Mouse (Mus musculus) gastrocnemius, postnatal 10 days (tissue): ENCODE data around the gene Myog. TPM values are rescaled to one million over a fixed set of nuclear protein-coding genes. Genes with fewer than 3 reads are reported as not detected.

Source experiments
- DNase-seq: peaks from one replicate; pipeline ENCODE4 v3.0.0; 2021; ENCODE audit warnings: mixed read lengths
- total RNA-seq, 2 experiments: library from RNA; stranded (reverse); gene quantifications; 2 replicates each; pipeline ENCODE4 v1.2.3; 2021

The Myog gene
- total RNA-seq, 2 experiments from 2014 or later = 135 to 142 TPM

DNA sequence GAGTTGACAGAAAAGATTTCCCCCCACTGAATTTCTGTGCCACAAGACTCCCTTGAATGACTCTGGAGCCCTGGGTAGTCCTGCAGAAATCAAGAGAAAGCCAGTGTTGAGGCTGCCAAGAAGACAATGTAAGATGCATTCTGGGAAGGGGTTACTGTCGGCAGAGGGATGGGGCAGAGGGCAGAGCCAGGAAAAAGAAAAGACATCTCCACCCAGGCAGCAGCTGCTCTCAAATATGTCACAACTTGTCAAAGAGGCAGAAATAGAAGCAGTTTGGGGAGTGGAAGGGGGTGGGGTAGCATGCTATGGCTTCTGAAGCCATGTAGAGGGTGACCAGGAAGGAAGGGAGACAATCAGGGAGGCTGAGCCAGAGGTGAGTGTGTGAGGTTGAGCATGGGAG lies 6.7 kb upstream of the Myog start:
- no peak for DNase-seq

GRCm38 (mm10) chr1:134285458-134286120 lies 4.2 kb upstream of the Myog start:
- no peak for DNase-seq

GRCm38 (mm10) chr1:134288239-134288638 lies 1.6 kb upstream of the Myog start:
- no peak for DNase-seq

DNA sequence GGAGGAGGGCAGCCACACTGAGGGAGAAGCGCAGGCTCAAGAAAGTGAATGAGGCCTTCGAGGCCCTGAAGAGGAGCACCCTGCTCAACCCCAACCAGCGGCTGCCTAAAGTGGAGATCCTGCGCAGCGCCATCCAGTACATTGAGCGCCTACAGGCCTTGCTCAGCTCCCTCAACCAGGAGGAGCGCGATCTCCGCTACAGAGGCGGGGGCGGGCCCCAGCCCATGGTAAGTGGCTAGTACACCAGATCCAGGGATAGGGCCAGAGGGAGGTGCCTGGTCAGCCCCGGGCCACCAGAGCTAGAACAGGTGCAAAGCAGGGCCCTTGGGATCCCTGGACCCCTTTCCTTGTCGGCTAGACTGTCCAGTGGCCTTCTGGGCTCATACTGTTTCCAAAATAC lies 511 bp downstream of the Myog start:
- peak; percentile 45 for DNase-seq

DNA sequence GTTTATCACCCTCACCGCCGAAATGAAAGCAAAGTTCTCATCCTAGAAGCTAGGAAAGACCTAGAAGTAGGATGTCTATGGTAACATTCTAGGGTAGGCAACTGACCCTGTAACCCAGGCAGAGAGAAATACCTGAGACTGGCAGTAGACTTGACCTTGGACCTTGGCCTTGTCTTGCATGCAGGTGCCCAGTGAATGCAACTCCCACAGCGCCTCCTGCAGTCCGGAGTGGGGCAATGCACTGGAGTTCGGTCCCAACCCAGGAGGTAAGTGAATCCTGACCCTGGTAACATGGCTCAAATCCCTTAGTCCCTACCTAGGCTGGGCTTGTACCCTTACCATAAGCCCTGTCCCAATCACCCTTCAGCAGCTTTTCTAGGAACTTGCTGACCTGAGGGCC lies 1.1 kb downstream of the Myog start:
- DNase-seq = peak; percentile 67

- DNase-seq = no peak
These were observed 1.8 kb downstream of the Myog start for GRCm38 (mm10) chr1:134291555-134291954.

DNA sequence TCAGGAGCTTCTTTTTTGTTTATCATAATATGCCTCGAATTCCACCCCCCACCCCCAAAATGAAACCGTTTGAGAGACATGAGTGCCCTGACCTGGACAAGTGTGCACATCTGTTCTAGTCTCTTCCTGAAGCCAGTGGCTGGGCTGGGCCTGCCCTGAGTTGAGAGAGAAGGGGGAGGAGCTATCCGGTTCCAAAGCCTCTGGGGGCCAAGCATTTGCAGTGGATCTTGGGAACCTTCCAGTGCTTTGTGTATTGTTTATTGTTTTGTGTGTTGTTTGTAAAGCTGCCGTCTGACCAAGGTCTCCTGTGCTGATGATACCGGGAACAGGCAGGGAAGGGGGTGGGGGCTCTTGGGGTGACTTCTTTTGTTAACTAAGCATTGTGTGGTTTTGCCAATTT lies 2.3 kb downstream of the Myog start:
- DNase-seq = no peak

DNA sequence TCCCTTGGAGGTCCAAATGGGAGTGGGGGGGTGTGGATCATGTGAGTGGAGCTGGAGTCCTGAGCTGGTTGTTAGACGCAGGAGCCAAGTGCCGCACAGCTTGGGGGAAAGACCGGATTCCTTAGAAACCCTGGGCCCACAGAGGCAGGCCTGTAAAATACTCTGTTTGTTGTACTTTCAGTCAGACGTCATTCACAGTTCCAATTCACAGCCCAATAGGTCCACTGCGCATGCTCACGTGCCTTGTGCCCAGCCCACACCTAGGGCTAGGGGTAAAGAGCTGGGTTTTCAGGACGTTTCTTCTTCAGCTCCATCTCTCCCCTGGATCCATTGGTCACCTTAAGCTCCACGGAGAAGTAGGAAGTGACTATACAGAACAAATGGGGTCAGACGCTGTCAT lies 2.8 kb downstream of the Myog start:
- DNase-seq = no peak

DNA sequence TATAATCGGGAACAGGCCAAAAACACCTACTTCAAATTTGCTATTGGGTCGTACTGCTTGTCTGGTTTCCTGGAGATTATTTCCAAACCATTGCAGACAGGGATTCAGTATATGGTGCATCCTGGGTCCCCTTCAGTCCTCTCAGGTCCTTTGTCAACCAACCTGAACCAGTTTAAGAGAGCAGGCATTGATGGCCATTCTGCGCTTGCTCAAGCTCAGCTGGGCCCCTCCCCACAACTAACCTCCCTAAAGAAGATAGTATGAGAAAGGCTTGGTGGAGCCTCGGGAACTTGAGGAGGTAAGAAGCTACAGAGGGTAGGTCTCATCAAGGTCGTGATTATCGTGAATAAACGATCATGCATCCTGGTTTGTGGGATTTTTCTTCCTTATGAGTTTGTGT lies 3.5 kb downstream of the Myog start:
- DNase-seq = no peak

GRCm38 (mm10) chr1:134293738-134294604 lies 4.2 kb downstream of the Myog start:
- no peak for DNase-seq

DNA sequence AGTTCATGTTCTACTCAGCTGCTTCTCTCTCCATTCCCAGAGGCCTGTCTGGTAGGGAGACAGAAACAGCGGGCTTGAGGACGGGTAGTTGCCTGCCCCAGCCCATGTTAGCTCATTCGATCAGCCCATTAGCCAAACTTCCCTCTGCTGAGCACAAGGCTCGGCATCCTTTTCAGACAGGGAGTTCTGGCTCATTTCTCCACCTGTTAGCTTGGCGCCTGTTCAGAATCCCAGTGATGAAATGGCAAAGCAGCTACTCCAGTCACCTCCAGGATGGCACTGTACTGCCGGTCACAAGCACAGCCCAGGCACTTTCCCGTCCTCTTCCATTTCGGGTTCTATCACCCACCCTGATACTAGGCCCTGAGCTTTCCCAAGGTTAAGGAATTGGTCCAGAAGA lies 7.5 kb downstream of the Myog start:
- DNase-seq = peak; percentile 42

GRCm38 (mm10) chr1:134298636-134299411 lies 9.0 kb downstream of the Myog start:
- peak; percentile 57 for DNase-seq

DNA sequence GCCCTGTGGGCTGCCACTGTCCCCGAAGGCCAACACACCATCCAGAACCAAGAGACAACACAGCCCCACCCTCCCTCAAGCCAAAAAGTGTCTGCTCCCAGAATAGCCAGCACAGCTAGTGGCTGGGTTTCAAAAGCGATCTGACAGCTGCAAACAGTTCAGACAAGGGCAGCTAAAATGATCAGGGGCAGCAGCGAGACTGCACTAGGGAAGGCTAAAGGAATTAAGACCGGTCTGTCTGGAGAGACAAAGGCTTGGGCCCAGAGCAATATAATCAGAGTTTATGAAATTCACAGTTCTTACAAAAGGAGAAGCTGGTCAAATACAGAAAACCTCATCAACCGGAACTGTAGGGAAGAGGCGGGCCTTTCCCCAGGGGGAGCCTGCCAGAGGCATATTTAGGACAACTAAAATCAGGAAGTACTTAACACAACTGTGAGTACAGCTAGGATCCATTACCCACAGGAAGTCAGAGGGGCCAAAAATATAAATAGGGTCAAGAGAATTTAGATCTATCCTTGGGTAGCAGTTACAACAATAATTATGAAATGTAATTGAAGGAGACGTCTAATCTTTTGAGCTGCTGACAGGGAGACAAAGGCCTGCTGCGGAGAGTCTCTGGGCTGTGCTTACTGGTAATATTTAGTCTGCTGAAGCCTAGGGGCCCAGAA lies 12.9 kb downstream of the Myog start:
- peak; percentile 68 for DNase-seq

- DNase-seq = no peak
These were observed 15.2 kb downstream of the Myog start for GRCm38 (mm10) chr1:134304940-134305339.

DNA sequence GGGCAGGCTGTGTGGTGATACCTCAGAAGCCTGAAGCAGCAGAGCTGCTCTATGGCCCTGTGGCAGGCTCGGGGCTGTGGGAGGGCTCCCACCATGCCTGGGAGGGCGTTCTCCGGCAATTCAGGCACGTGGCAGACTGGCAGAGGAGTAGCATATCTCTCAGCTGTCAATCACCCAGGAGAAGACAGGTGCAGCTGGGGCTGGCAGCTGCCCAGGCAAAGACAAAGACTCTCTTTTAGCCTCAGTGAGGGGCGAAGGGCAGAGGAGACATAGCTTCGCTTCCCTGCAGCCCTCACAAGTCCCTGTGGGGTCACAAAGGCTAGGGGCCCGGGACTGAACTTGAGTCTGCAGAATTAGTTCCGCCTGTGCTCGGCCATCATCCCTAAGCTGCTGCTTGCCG lies 17.6 kb downstream of the Myog start:
- DNase-seq = peak; percentile 55

- no peak for DNase-seq
These were observed 20.5 kb downstream of the Myog start for GRCm38 (mm10) chr1:134310291-134310690.

DNA sequence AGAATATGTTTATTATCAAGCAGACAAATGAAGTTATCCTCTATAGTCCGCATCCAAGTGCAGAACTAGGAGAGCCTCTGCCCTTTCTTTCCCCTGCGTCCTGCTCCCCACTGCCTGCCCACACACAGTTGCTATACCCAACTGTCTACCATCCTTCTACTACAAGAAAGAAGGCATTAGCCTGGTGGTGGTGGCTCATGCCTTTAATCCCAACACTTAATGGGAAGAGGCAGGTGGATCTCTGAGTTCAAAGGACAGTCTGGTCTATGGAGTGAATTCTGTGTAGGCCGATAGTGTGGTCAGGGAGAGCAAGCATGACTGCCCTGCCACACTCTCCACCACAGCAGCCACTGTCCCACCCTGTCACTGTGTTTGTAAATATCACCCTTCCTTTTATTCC lies 20.9 kb downstream of the Myog start:
- no peak for DNase-seq

- DNase-seq = no peak
These were observed 22.0 kb downstream of the Myog start for GRCm38 (mm10) chr1:134311760-134312159.

GRCm38 (mm10) chr1:134315181-134315580 lies 25.4 kb downstream of the Myog start:
- no peak for DNase-seq

DNA sequence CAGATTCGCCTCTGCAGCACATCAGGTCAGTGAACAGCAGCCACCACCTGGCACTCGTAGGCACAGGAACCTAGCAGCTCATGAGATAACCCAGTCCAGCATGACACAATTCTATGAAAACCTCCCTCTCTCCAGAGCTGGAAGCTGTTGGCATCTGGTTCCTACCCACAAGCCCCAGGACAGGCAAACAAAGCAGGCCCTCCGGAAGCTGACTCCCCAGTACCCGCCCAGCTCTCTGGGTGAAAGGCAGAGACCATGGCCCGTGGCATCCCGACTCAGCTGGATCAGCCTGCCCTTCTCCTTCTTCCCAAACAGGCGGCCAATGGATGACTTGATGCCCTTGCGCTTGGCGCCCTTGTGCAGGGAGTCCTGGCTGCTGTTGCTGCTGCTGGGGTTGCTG lies 26.6 kb downstream of the Myog start:
- no peak for DNase-seq

DNA sequence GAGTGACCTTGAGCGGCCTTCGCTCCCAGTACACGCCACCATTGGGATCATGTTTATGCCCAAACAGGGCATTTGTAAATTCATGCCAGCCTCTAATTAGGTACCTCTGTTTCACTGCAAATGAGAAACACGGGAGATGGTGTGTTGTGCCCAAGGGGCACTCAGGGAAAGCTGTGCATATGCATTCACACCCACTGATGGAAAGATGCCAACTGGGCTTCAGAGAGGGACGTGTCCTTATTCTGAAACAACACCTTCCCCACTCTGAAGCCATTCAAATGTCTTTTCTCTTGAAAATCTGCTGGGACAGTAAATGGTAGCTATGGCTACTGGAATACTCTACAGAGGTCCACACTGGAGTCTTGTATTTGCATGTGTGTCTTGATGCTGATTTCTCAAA lies 28.5 kb downstream of the Myog start:
- no peak for DNase-seq

DNA sequence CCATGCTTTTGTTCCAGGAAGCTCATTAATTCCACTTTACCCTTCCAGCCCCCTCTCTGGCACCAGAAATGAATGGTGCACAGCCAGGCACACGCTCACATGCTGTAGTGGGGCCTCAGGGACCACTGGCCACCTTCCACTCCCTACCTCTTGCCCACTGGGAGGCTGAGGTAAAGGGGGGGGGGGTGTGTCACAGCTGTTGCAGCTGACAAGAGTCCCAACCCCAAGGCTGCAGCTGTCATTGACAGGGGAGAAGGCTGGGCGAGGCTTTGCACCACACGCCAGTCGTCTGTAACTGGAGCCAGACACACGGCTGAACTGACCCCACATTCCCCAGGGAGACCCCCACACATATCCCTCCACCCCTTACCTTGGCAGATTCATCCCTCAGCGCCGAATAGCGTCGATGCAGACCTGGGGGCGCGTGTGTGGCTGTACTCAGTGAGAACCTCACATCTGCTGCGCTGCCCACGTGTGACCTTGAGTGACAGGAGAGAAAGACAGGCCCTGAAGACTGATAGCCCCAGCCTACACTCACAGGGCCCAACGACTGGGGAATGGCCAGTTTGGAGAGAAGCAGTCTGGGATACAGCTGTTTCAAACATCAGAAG lies 31.0 kb downstream of the Myog start:
- DNase-seq = no peak
